Mouse (Mus musculus) G1E (cell line): ENCODE data around the gene Rbm4.

Source experiments
- CTCF ChIP-seq: IDR thresholded peaks from 2 replicates; pipeline ENCODE4 v1.5.1; 2012; ENCODE audit warnings: low read depth, low read length, inconsistent platforms, mixed read lengths
- GATA1 ChIP-seq: IDR thresholded peaks from 2 replicates; pipeline ENCODE4 v1.6.1; 2012; ENCODE audit warnings: borderline replicate concordance, low read length, inconsistent platforms, mixed read lengths

GRCm38 (mm10) chr19:4820678-4821303 is 27.1 kb upstream of the Rbm4 start:
- no peak for TF ChIP-seq CTCF
- no peak for TF ChIP-seq GATA1
